Mouse (Mus musculus): ENCODE results near the gene Gm26566.

Gene Gm26566

DNA sequence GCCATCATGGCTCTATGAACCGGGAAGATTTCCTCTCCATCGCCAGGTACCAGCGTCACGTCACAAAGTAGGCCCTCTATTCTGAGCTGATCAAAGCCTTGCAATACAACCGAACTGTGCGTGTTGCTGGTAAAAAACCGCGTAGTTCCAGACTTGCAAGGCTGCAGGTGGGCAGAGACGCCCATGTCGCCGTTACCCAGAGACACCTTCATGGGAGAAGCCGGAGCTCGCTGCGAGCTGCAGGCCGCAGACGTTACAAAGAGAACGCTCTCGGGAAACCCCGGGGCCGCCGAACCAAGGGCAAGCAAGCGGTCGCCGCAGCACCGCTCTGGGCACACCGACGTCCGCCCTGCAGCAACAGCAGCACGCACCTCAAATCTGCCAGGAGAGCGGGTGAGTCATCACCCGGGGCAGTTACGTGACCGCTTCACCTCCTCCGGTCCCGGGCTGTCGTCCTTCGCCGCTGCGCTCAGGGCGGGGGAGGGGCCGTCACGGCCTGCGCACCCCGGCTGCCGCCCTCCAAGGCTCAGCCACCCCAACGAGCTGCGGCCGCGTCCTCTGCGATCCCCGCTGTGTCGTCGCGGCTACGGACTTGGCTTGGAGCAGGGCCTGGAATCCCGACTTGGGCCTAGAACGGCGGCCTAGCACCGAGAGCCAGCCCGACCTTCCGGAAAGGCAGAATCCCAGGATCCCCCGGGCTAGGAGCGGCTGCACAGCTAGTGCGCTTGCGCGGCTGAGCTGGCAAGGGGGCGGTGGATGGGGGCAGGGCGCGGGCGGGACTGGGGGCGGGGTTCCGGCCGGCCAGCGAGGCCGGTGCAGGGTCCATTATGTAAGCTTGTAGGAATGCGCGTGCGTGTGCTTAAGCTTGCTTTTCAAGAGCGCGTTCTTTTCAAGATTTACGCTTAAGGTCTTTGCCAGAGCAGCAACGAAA, at the start of gene Gm26566, which contains the start of gene Klhl9:
Gene Gm26566, plus strand, starts transcription at position 15 of the 931 bp plus-strand sequence.
Gene Klhl9, minus strand, starts transcription at position 675 of the 931 bp plus-strand sequence.
- peak; percentile 81 to 91 for DNase-seq (ENCODE audit: low spot score in 2 of 2)

DNA sequence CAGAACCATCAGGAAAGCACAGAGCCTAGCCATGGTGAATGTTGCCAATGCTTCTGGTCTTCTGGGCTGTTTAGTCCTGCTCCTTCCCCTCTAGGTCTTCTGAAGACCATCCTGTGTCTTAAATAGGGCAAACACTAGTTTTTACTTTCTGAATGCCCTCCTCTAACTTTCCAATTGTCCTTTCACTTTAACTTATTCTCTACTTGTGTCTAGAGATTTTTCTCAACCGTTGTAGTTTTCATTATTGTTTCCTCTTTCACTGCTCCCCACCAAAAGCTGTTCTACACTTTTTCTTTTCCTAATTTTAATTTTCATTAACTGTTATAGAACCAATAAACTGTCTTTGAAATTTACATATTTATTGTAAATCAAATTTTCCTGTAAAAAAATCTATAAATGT, 44.8 kb upstream of the Gm26566 start, which contains the start of gene Ifna16:
Gene Ifna16, minus strand, starts transcription at position 101 of the 400 bp plus-strand sequence.
- DNase-seq (ENCODE audit: low spot score in 2 of 2): no peak

GRCm38 (mm10) chr4:88680362-88680761, 41.2 kb upstream of the Gm26566 start:
- DNase-seq (ENCODE audit: low spot score in 2 of 2): no peak

DNA sequence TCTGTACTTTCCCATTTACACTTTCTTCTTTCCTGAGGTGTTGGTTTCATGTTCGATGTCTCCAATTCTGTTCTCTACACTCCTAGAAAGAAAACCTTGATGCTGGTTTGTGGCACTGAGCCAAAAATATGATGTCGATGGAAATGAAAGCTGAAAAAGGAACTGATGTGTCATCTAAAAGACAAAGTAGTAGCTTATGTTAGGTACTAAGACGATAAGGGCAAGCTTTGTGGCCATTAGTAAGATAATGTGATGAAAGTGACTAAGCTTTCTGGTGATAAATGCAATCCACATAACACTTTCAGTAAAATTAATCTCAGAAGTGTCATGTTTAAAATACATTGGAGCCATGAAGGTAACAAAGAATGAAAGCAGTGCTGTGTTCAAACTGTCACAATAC, 40.3 kb upstream of the Gm26566 start:
- no peak for DNase-seq (ENCODE audit: low spot score in 2 of 2)

DNA sequence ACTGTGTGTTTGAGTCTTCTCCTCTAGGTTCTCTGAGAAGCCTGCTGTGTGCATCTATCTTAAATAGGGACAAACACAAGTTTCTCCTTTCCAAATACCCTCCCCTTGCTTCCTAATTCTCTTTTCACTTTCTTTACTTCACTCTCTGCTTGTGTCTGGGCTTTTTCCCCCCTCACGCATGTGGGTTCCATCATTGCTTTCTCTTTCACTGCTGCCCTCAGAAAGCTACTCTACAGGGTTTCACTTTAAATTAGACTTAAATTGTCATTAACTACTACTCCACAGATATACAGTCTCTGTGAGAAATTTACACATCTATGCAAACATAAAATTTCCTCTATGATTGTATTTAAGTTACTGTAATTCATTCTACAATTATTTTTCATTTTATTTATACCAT, 37.8 kb upstream of the Gm26566 start, which contains the start of gene Ifna2:
Gene Ifna2, minus strand, starts transcription at position 101 of the 400 bp plus-strand sequence.
- no peak for DNase-seq (ENCODE audit: low spot score in 2 of 2)

DNA sequence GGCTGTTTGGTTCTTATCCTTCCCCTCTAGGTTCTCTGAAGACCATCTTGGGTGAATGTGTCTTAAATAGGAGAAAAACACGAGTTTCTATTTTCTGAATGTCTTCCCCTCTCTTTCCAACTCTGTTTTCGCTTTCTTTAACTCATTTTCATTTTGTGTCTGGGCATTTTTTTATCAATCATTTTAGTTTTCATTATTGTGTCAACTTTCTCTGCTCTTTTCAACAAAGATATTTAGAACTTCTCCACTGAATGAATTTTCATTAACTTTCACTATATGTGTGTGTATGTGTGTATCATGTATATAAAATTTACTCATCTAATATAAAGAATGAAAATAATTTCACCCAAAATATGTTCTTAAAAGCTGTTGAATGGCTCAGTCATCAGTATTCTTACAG, 30.3 kb upstream of the Gm26566 start, which contains the start of gene Ifnab:
Gene Ifnab, minus strand, starts transcription at position 101 of the 400 bp plus-strand sequence.
- no peak for DNase-seq (ENCODE audit: low spot score in 2 of 2)

- no peak for DNase-seq (ENCODE audit: low spot score in 2 of 2)
Measured at GRCm38 (mm10) chr4:88692537-88692936, 29.1 kb upstream of the Gm26566 start.

GRCm38 (mm10) chr4:88693392-88693791, 28.2 kb upstream of the Gm26566 start:
- DNase-seq (ENCODE audit: low spot score in 2 of 2): no peak

- DNase-seq (ENCODE audit: low spot score in 2 of 2): peak; percentile 71 to 72
Measured at GRCm38 (mm10) chr4:88696237-88696884, 25.2 kb upstream of the Gm26566 start.

DNA sequence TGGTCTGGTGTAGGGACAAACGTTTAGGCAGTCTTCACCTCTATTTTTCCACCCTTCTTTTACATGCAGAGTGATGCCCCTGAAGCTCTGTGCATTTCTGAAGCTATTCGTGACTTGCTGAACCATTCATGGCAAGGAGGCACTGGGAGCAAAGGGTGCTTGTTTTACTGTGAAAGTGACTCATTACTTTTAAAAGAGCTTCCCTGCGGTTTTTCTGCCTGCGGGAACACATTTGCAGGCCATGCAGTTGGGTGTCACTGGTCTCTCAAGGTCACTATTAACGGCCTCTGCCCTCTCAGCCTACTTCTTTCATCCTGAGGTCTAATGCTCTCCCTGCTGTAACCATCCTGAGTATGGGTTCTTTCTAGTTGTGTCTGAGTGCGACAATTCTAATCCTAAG, 24.5 kb upstream of the Gm26566 start:
- no peak for DNase-seq (ENCODE audit: low spot score in 2 of 2)

DNA sequence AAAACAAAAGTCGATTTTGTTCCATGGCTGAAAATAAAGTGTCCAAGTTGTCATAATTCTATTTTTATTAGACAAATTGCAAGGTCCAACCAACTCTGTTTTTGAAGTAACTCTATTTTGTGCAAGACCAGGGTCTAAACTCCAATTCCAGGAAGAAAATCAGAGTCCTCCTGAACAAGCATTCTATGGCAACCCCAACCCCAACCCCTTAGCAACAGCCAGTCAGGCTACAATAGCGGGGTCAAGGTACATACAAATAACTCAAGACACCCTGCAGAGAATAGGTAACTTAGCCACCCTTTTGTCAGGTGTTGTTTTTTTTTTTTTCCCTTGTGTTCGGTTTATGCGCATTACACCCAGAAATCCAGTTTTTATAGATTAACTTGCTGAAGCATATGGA, 23.9 kb upstream of the Gm26566 start:
- no peak for DNase-seq (ENCODE audit: low spot score in 2 of 2)

DNA sequence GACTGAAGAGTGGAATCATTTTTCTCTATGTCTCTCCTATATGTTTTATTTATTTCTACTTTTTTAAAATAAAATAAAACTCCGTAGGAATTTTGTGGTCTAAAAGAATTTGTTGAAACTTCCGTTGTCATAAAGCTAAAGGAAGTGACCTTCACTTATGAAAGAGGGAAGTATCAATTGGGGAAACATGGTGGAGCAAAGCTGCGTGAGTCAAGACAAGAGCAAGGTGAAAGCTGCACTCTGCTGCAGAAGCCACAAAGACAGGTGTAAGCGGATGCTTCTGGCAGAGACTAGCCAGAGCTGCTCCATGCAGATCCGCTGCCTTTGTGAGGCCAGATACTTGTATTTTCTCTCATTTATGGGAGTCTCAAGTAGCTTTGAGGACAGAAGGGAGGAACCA, 22.8 kb upstream of the Gm26566 start:
- DNase-seq (ENCODE audit: low spot score in 2 of 2): no peak

- DNase-seq (ENCODE audit: low spot score in 2 of 2): no peak
Measured at GRCm38 (mm10) chr4:88699301-88699700, 22.3 kb upstream of the Gm26566 start.

- no peak for DNase-seq (ENCODE audit: low spot score in 2 of 2)
Measured at GRCm38 (mm10) chr4:88705924-88706323, 15.7 kb upstream of the Gm26566 start.

DNA sequence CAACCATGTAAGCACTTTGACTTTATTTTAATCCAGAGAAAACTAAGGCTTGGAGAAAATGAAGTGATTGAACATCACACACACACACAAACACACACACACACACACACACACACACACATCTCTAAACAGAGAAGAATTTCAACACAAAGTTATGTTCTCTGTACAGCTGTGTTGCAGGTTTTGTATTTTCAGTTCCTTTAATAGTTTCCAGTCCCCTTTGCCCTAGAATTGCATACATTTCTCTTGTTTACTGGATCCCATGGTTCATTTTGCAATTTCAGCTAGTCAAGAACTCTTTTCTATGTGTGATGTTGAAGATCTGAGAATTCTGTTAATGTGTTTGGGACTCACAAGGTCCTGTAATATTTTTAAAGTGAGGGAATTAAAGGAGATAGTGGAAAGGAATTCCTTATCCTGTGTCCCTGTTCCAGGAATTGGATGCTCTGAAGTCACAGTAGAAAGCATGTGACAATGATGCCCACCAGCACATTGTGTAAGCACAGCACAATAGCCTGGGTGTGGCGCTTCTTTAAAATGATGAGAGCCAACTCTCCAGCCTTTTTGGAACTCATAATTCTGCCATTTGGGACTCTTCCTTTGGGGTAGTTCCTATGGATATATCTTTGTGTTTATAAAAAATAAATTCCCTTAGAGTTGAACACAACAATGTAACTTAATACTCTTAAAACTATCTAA, 14.3 kb upstream of the Gm26566 start:
- DNase-seq (ENCODE audit: low spot score in 2 of 2): no peak

DNA sequence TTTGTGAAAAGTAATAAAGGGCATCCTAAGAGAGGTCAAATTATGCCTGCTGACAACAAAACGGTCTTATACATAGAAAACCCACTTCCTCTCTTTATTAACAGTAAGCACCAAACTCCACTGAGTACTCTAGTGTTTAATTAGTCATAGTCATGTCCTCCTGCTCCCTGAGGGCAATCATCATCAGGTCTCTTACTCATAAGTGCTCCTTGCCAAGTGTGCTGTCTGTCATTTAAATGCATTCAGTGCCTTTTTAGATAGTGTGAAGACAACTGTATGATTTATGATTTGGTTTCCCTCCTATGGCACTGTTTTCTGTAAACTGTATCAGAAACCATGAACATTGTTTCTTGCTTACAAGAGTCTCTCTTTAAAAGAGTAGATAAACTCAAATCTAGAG, 7.3 kb upstream of the Gm26566 start:
- DNase-seq (ENCODE audit: low spot score in 2 of 2): no peak

- DNase-seq (ENCODE audit: low spot score in 2 of 2): no peak
Measured at GRCm38 (mm10) chr4:88715059-88715458, 6.5 kb upstream of the Gm26566 start.

GRCm38 (mm10) chr4:88718715-88719114, 2.9 kb upstream of the Gm26566 start:
- no peak for DNase-seq (ENCODE audit: low spot score in 2 of 2)

DNA sequence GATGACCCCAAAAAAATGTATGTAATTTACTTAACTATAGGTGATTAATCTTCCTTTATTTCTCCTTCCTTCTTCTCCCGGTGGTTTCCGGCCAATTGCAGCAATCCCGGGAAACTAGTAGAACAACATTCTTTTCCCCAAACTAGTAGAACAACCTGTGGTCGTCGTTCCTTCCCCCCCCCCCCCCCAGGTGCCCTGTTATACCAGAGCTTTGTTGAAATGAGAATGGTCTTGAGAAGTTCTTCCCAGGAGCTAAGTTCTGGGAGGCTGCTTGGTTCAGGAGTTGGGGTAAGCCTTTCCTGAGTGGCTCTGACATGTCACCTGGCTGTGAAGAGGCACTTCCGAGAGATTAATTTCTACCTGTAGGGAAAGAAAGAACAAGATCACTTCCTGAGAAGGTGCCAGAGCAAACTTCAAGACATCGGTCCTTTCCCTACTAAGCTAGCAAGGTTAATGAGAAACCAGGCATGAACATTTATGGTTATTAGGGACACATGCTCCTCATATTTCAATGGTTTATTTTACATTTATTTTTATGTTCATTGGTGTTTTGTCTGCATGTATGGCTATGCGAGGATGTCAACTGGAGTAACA, 2.0 kb downstream of the Gm26566 start:
- DNase-seq (ENCODE audit: low spot score in 2 of 2): no peak

- no peak for DNase-seq (ENCODE audit: low spot score in 2 of 2)
Measured at GRCm38 (mm10) chr4:88726727-88727126, 5.1 kb downstream of the Gm26566 start.

DNA sequence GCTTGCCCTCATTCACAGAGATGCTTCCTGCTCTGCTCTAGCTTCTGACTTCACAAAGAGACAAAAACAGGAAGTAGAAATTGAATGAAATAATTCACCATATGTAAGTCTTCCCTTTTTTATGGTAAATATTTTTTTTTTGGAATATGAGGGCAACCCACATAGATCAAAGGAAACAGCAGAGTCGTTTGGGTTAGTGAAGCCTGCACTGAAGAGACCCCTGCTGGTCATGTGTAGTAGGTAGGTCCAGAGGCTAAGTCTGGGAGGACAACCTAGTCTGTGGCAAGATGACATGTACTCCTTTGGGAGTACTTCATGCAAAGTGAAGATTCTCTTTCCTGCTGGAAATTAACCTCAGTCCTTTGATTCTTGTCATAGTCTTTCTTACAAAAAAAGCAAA, 5.7 kb downstream of the Gm26566 start:
- DNase-seq (ENCODE audit: low spot score in 2 of 2): no peak

DNA sequence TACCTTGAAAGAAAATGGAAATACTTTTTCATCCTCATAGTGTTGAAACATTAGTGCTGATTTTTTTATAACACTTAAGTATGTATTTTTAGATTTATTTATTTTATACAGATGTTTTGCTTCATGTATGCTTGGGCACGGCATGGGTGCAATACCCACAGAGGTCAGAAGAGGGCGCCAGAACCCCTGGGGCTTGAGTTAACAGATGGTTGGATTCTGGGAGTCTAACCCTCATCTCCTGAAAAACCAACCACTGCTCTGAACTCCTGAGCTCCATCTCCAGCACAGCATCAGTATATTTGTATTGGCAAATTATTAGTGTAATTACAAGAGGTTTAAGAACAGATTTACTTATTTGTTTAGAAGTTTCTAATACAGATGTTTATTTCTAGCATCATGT, 16.9 kb downstream of the Gm26566 start:
- peak; percentile 56 to 70 for DNase-seq (ENCODE audit: low spot score in 2 of 2)
